Mouse (Mus musculus) ES-E14 (cell line): ENCODE results near the gene Vegfd. TPM values are rescaled to one million over a fixed set of nuclear protein-coding genes. Genes with fewer than 3 reads are reported as not detected.

Source experiments
- DNase-seq: peaks from one replicate; pipeline ENCODE4 v3.0.0-alpha.2; 2013; ENCODE audit warnings: low read depth, low spot score
- H3K27ac ChIP-seq: 2 replicates; pipeline ENCODE4 v1.5.1; 2012; ENCODE audit warnings: low read depth, mild to moderate bottlenecking, low read length, moderate library complexity, mixed read lengths; ENCODE audit not compliant: poor library complexity, insufficient read depth, severe bottlenecking
- H3K36me3 ChIP-seq: 2 replicates; pipeline ENCODE4 v1.6.1; 2012; ENCODE audit warnings: mild to moderate bottlenecking, low read length, moderate library complexity, mixed read lengths; ENCODE audit not compliant: control insufficient read depth, poor library complexity, insufficient read depth, severe bottlenecking
- H3K4me1 ChIP-seq, 2 experiments: fragments of 150-350 bp in 1 of 2; sonication (generic) in 1 of 2; 2 replicates each; pipeline ENCODE4 v1.6.1; 2012; ENCODE audit warnings: low read length in 2 of 2, mild to moderate bottlenecking in 1 of 2, mixed read lengths in 1 of 2; ENCODE audit not compliant: control insufficient read depth in 2 of 2, insufficient read depth in 2 of 2, poor library complexity in 1 of 2
- H3K4me3 ChIP-seq, 2 experiments: fragments of 150-350 bp in 1 of 2; sonication (generic) in 1 of 2; 2 replicates each; pipeline ENCODE4 v1.5.1; 2012; ENCODE audit warnings: low read length in 2 of 2, low read depth in 1 of 2, mild to moderate bottlenecking in 1 of 2, mixed read lengths in 1 of 2; ENCODE audit not compliant: insufficient read depth in 1 of 2, poor library complexity in 1 of 2, severe bottlenecking in 1 of 2
- H3K9ac ChIP-seq: 2 replicates; pipeline ENCODE4 v1.6.1; 2012; ENCODE audit warnings: low read depth, mild to moderate bottlenecking, low read length, mixed read lengths; ENCODE audit not compliant: poor library complexity, insufficient read depth, severe bottlenecking
- H3K9me3 ChIP-seq: fragments of 150-350 bp; sonication (generic); 2 replicates; pipeline ENCODE4 v1.6.1; 2012; ENCODE audit warnings: low read depth, mild to moderate bottlenecking, low read length; ENCODE audit not compliant: control insufficient read depth, insufficient read depth
- CHD2 ChIP-seq: IDR thresholded peaks from 2 replicates; pipeline ENCODE4 v1.6.1; 2014; ENCODE audit warnings: mild to moderate bottlenecking, low read depth, low read length, inconsistent platforms
- HCFC1 ChIP-seq: IDR thresholded peaks from 2 replicates; pipeline ENCODE4 v1.6.1; 2012; ENCODE audit warnings: low read length, inconsistent platforms, borderline replicate concordance; ENCODE audit not compliant: insufficient read depth
- MAFK ChIP-seq: IDR thresholded peaks from 2 replicates; pipeline ENCODE4 v1.6.1; 2014; ENCODE audit warnings: mild to moderate bottlenecking, low read depth, low read length, inconsistent platforms; ENCODE audit not compliant: insufficient read depth
- ZC3H11A ChIP-seq: IDR thresholded peaks from 2 replicates; pipeline ENCODE4 v1.6.1; 2012; ENCODE audit warnings: low read depth, mild to moderate bottlenecking, inconsistent platforms, low read length, borderline replicate concordance
- ZNF384 ChIP-seq: IDR thresholded peaks from 2 replicates; pipeline ENCODE4 v1.6.1; 2012; ENCODE audit warnings: low read depth, low read length, inconsistent platforms
- in situ Hi-C, 2 experiments: fragments of 600-800 bp; cut with MboI; formaldehyde crosslinking; loops; one replicate each; pipeline ENCODE4 v1.15.1; 2025; ENCODE audit warnings: low sequenced_read_pairs in 2 of 2, inconsistent platforms in 1 of 2; ENCODE audit not compliant: unreplicated experiment in 2 of 2
- total RNA-seq: library from RNA; depleted of rRNA; stranded (reverse); fragments of 300-350 nt; gene quantifications from 2 replicates; pipeline ENCODE4 v1.2.3, GENCODE M21; 2012

Vegfd gene
- total RNA-seq, 1 experiment = 0.76 TPM

- H3K9ac ChIP-seq = no peak overlapping the region
- in situ Hi-C loops = no loop called here
- no peak for DNase-seq
- H3K27ac ChIP-seq = no peak overlapping the region
- H3K9me3 ChIP-seq = no peaks in the 10 kb centered on the region
- TF ChIP-seq MAFK (no peak), CHD2 (no peak)
- peaks cover 0 to 2% of the 10 kb centered on the region in 2 experiments; a peak in 1 of 4 replicates for H3K4me1 ChIP-seq
- no peaks in the 10 kb centered on the region for H3K36me3 ChIP-seq
- no peak overlapping the region for H3K4me3 ChIP-seq
These were observed 37.4 kb downstream of the Vegfd start for GRCm38 (mm10) chrX:164410562-164410961.

GRCm38 (mm10) chrX:164416803-164417202, 43.6 kb downstream of the Vegfd start:
- H3K9me3 ChIP-seq = no peaks in the 10 kb centered on the region
- DNase-seq = no peak
- H3K4me3 ChIP-seq = no peak overlapping the region
- no peak overlapping the region for H3K9ac ChIP-seq
- H3K36me3 ChIP-seq = no peaks in the 10 kb centered on the region
- no peaks in the 10 kb centered on the region; a peak in 1 of 4 replicates for H3K4me1 ChIP-seq
- in situ Hi-C loops = no loop called here
- no peak overlapping the region for H3K27ac ChIP-seq
- TF ChIP-seq ZC3H11A = no peak
- TF ChIP-seq MAFK = no peak
- no peak for TF ChIP-seq ZNF384
- TF ChIP-seq CHD2 = no peak
- TF ChIP-seq HCFC1 = no peak

- no peak for DNase-seq
- Histone ChIP-seq H3K9me3 (no peaks in the 10 kb centered on the region), H3K4me3 (no peak overlapping the region), H3K36me3 (peaks cover 6% of the 10 kb centered on the region), H3K4me1 (no peaks in the 10 kb centered on the region; a peak in 1 of 4 replicates), H3K9ac (no peak overlapping the region), H3K27ac (no peak overlapping the region)
- no peak for TF ChIP-seq HCFC1
- no peak for TF ChIP-seq ZNF384
- TF ChIP-seq MAFK = no peak
- no peak for TF ChIP-seq CHD2
- no peak for TF ChIP-seq ZC3H11A
- in situ Hi-C loops = no loop called here
These were observed 44.8 kb downstream of the Vegfd start for GRCm38 (mm10) chrX:164418008-164418407.

- Histone ChIP-seq H3K4me1 (no peaks in the 10 kb centered on the region; a peak in 1 of 4 replicates), H3K27ac (peak within 1 kb of the TSS; percentile 34; the same call in 1 of the 2 replicates), H3K9me3 (no peaks in the 10 kb centered on the region), H3K36me3 (peaks cover 6% of the 10 kb centered on the region), H3K9ac (peak within 1 kb of the TSS; percentile 84), H3K4me3 (peak within 1 kb of the TSS; percentile 84 to 89)
- in situ Hi-C loops = no loop called here
- DNase-seq = peak; percentile 81
- TF ChIP-seq MAFK (no peak), HCFC1 (0 out of 2 replicates have a peak, but pooled peaks have one; percentile 18)
These were observed 46.3 kb downstream of the Vegfd start, which contains the start of gene Piga for GRCm38 (mm10) chrX:164419471-164419939. TSS of gene Piga (plus strand) at chrX:164419787.

GRCm38 (mm10) chrX:164419955-164420354, 46.8 kb downstream of the Vegfd start:
- Histone ChIP-seq H3K27ac (peak overlapping the region; percentile 34; the same call in 1 of the 2 replicates), H3K4me3 (peak overlapping the region; percentile 84 to 89), H3K36me3 (peaks cover 6% of the 10 kb centered on the region), H3K4me1 (no peaks in the 10 kb centered on the region; a peak in 1 of 4 replicates), H3K9me3 (no peaks in the 10 kb centered on the region), H3K9ac (peak overlapping the region; percentile 84)
- no peak for DNase-seq
- TF ChIP-seq ZC3H11A = no peak
- TF ChIP-seq HCFC1 = no peak
- no peak for TF ChIP-seq CHD2
- no peak for TF ChIP-seq MAFK
- TF ChIP-seq ZNF384 = no peak
- in situ Hi-C loops = no loop called here
